Mouse (Mus musculus) right cerebral cortex, postnatal 14 days (tissue): Measurements from ENCODE around the gene Tcp11.

Source experiments
- DNase-seq: peaks from one replicate; pipeline ENCODE4 v3.0.0; 2022

The Tcp11 gene

DNA sequence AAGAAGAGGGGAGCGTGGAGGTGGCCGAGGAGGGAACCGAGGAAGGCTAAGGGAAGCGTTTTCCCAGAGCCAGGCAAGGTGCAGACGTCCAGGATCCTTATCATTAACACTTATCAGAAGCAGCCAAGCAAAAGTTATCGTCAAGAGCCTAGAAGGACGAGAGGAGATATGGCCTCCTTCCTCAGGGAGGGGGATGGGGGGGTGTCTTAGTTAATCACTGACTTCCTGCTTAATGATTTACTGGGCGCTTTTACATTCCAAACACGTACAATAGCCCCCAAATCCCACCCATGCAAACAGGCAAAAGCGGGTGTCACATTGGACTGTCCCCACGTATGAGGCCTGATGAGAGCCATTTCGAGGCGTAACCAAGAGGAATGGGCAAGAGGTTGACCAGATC lies 2.4 kb upstream of the Tcp11 start:
- DNase-seq: no peak

DNA sequence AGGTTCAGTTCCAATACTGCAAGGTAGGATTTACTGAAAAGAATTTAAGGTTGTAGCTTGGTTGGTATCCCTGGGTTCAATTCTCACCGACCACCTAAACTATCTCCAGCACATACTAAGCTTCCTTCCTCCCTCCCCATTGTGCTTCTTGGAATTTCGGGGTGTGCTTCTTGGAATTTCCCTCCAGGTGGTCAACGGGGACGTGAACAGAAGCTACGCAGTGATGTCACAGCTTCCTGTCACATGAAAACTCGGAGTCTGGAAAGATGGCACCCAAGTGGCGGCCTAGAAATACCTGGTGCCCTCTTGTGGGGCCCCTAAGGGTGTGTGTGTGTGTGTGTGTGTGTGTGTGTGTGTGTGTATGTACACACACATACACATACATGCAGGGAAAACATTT lies 1.4 kb upstream of the Tcp11 start:
- no peak for DNase-seq

DNA sequence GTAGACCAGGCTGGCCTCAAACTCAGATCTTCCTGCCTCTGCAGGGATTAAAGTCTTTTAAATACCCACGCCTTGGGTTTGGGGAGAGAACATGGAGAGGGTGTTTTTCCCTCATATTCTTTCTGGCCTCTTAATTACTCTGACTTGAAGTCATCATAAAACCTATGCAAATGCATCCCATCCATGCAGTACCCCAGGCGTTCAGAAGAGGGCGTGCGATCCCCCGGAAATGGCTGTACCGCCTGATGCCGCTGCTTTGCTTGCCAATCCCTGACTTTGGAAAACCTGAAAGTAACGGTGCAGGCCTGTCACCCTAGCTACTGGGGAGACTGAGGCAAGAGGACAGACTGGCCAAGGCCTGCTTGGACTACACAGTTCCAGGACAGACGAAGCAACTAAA lies 946 bp upstream of the Tcp11 start:
- DNase-seq: peak; percentile 50

DNA sequence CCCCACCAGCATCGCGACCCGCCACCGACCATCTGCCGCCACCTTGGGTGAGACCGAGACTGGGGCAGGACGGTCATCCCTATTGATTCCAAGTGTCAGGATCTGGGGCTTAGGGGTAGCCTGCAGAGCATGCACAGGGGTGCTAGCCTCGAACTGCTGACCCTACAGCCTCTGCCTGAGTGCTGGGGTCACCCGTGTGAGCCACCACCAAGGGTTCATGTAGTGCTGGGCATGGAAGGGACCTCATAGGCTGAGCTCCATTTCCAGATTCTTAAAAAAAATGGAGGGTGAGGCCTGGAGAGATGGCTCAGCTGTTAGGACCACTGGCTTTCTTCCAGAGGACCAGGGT lies 352 bp upstream of the Tcp11 start:
- no peak for DNase-seq

DNA sequence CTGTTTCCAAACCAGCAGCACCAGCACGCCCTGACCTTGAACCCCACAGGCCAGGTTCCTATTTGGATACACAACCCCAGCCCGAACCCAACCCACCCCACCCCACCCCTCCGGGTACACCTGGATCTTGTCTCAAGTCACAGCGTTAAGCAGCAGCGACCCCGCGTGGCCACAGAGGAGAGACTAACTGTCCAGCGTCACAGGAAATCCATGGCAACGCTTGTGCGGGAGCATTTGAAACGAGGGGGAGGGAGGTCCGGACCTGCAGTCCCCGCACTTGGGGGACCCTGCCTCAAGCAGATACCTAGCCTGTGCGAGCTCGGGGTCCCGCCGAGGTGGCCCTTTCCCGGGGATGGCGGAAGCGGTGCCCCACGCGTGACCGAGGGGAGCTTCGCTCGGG lies 821 bp downstream of the Tcp11 start:
- peak; percentile 94 for DNase-seq

DNA sequence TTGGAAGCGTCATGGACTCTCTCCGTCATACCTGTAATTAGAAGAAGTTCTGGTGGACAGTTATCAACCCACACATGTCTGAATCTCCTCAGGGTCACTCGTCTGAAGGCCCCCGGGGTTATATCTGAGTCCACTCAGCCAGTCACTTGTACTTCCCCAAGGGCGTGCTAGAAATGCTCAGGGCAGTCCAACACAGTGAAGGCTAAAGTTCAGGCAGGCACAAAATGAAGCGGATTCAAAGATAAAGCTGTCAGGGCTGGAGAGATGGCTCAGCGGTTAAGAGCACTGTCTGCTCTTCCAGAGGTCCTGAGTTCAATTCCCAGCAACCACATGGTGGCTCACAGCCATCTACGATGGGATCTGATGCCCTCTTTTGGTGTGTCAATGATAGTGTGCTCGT lies 2.4 kb downstream of the Tcp11 start:
- no peak for DNase-seq

DNA sequence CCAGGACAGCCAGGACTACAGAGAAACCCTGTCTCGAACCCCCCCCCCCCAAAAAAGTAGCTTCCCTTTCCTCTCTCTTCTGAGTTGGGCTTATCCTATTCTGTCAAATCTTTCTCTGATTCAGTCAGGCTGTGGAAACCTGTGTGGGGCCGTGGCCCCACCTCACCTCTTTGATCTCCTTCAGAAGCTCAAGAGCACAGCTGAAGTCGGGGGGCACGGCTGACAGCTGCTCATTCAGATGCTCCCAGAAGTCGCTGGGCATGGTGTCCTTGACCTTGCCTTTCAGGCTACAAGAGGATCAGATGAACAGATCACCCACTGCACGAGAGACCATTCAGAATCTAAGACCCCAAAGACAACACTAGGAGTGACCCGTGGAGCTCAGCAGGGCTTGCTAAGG lies 6.0 kb downstream of the Tcp11 start:
- no peak for DNase-seq

DNA sequence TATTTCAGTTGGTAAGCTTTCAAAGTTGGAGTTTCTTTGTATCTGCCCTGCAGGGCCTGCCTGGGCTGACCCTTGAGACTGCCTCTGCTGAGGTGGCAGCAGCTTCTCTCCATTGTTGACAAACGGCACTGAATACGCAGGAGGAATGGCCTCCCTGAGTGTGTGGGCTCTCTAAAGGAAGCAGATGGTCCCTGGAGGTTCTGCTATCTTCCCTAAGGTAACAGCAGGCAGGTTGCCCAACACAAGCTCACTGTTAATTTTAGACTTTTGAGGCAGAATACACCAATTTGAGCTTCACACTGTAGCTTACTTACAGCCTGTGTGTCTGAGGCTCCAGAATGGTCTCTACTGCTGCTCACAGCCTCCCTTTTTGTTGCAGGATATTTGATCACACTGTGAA lies 7.7 kb downstream of the Tcp11 start:
- peak; percentile 42 for DNase-seq

DNA sequence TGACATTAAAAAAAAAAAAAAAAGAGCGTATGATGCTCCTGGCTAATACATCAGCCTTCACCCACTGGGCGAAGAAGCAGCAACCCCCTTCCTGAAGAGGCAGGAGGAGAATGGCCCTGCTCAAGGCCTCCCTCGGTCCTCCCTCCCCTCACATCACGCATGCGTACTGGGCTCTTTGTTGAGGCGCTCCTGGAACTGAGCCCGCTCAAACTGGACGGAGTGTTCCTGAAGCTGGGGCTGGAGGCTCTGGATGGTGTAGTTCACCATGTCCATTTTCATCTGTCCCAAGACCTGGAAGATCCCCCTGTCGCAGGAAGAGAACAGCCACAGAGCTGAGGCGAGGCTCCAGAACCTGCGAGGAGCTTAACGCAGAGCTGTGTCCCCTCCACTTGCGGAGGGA lies 10.2 kb downstream of the Tcp11 start:
- no peak for DNase-seq

DNA sequence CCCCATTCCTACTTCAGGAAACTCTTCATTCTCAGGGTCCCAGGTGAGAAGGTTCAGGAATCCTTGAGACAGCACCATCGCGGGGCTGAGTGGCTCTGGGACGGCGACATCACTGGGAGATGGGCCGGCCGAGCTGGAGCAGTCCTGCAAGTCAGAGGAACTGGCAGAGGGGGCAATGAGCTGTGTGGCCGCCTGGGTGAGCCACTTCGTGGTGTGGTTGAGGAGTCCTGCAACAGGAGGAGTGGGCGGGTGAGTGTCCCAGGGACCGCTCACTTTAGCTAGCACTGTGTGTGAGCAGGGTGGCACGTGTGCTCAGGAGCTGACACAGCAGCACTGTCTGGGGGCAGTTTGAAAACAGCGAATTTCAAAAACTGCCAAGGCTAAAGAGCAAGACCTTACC lies 11.0 kb downstream of the Tcp11 start:
- no peak for DNase-seq

DNA sequence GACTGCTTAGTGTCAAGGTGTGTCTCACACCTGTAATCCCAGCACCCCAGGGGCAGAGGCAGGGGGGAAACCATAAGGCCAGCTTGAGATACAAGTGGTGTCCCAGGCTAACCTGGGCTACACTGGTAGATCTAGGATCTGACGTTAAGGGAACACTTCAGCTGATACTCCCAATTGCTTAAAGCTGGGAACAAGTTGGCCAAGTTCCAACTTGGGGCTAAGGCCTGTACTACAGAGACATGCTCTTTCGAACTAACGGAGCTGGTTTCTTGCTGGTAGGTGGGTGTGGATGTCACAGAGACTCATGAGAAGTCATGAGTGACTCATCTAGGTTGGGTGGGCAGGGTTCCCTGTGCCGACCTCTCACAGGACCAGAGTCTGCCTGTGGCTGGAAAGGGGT lies 13.1 kb downstream of the Tcp11 start:
- DNase-seq: no peak

DNA sequence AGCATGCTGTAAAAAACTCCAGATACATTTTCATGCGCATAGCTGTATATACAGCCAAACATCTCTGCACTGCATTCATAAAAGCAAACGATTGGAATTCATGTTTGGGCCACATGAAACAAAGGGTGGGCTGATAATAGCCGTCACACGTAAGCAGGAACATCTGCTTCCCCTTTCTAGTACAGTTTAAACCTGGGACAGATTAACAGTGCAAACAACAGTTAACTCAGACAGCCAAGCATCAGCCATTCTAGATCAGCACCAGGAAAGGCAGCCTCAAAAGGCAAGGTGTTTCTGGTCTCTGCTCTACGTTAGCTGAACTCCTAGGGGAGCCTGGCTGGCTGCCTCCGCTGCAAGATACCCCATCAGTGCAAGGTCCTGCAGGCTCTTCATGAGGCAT lies 17.3 kb downstream of the Tcp11 start:
- DNase-seq: no peak

DNA sequence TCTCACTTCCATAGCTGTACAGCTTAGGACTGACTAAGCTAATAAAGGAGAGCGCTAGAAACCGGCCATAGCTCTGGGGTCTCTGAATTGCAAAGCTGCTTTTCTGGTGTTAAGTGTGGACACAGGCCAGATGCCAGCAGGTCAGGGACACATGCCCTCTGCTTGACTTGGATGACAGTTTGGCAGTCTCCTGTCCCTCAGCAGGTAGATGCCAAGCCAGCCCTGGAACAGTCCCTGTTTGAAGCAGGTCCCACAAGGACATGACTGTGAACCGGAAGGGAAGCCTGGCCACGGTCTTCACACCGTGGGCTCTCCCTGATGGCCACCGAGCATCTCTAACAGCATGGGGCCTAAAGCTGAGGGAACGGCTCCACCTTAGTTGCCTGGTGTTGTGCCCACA lies 17.7 kb downstream of the Tcp11 start:
- DNase-seq: no peak

DNA sequence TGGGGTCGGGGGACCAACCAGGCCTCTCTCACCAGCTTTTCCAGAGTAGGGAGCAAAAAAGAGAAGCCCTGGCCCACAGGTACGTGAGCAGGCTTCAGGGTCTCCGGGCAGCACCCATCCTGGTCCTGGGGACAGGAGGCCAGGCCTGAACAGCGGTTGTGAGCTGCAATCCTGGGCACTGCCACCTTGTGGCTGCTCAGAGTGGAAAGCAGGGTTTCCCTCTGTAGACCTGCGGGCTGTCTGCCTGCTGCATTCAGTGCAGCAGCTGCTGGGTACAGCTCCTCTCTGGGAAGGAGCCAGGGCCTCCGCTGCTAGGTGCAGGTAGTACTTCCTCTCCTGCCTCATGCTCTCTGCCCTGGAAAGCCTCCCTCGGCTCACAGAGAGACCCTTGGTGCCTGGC lies 19.0 kb downstream of the Tcp11 start:
- DNase-seq: peak; percentile 55

DNA sequence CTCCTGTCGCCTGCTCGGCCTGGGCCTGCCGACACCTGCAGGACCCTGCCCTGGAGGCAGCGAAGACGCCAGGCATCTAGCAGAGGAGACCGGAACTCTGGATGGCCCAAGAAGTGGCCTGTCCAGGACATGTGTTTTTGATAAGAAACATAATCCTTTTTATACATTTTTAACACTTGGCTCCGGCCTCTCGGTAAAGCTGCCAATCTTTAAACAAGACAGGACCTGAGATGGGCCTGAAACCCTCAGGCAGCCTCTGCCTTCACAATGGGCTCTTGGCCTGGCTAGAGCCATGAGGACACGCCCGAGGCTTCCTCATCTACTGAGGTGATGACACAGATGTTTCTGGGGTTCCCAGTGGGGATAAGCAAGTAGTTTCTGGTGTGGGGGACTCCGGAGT lies 19.8 kb downstream of the Tcp11 start:
- no peak for DNase-seq

DNA sequence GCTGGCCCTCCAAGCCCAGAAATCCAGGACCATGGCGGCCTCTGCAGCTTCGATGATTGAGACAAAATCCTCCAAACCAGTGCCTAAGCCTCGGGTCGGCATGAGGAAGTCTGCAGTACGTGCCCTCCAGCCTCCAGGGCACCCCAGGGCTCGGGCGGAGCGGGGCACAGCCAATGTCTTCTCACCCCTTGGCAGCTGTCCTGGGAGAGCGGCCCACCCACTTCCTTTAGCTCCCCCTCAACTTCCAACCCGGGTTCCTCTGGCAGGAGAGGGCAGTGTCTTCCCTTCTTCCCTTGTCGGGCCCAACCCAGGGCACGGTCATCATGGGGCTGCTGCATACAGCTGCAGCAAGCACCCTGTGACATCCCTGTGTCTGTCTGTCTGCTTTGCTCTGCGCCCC lies 22.1 kb downstream of the Tcp11 start:
- no peak for DNase-seq

DNA sequence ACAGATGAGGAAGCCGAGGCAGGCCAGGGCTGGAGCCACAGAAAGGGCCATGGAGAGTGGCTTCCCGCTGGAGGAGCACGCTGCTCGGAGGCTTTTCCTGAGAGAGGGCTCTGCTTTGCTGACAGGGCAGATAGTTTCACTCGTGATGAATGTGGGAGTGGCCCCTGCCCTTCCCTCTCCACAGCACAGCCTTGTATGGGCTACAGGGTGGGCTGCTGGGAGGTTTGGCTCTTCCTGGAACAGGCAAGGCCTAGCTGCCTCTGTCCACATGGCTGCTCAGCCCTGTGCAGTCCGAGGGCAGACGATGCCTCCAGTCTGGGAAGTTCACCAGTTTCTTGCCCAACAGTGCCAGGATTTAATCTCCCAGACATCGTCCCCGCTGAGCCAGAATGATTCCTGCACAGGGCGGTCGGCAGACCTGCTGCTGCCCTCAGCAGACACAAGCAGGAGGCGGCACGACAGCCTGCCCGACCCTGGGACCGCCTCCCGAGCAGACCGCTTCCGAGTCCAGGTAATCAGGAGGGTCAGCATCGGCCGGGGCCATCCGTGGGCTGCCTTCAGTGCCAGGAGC lies 28.1 kb downstream of the Tcp11 start:
- no peak for DNase-seq

DNA sequence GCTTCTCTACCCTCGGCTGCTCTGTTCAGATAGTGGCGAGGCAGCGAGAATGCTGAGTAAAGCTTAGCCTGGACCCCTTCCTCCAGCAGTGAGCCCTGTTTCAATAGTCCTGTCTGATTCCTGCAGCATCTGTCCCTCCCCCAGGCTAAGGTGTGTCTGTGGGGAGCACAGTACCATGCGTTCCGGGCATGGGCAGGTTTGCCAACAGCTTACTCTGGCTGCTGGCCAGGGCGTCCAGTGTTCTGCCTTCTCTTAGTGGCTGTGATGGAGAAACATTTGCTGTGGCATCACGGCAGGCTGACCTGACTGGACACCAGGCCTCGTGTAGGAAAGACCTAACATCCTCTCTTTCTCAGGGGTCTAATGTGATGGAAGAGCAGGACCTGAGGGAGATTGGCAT lies 30.2 kb downstream of the Tcp11 start:
- DNase-seq: no peak

DNA sequence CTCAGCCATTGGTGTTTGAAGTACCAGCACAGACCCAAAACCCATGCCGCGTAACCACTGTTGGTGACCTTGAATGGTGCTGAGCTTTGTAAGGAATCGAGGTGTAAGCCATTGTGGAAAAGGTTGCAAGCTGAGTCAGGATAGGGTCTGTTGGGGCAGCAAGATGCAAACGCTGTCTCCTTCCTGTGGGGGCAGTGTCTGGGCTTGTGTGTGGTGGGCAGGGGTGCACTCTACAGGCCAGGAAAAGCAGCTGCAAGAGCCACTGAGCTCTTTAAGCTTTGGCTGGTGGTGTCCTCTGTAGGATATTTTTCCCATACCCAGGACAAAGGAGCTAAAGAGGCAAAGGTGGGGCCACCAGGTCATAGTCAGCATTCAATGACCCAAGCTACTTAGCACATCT lies 32.0 kb downstream of the Tcp11 start:
- DNase-seq: no peak

DNA sequence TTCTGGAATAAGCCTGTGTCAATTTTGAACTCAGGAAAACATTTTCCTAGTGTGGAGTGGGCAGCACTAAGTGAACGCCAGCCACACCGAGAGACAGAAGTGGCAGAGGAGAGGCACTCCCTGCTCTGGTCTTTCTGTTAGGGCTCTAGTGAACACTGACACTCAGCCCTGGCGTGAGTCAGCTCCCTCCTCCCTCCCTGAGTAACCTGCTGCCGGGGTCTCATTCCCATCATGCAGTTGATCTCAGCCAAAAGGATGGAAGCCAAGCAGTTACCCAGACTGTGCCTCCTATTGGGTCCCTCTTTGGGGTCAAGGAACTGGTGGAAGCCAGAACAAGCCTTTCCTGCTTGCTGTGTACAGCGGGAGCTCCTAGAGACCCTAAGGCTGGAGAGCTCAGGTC lies 32.9 kb downstream of the Tcp11 start:
- no peak for DNase-seq

DNA sequence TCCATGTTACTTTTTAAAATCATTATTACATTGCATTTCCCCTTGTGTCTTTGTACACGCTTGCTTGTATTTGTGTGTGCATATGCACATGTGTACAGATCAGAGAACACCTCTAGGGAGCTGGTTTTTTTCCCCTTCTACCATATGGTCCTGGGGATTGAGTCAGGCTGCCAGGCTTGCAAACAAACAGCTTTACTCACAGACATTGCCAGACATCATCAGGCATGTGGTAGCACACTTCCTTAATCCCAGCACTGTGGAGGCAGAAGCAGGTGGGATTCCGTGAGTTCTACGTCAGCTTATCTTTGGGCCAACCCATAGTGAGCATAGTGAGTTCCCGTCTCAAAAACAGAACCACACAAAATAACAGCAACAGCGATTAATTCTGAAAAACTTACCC lies 33.4 kb downstream of the Tcp11 start:
- DNase-seq: no peak

DNA sequence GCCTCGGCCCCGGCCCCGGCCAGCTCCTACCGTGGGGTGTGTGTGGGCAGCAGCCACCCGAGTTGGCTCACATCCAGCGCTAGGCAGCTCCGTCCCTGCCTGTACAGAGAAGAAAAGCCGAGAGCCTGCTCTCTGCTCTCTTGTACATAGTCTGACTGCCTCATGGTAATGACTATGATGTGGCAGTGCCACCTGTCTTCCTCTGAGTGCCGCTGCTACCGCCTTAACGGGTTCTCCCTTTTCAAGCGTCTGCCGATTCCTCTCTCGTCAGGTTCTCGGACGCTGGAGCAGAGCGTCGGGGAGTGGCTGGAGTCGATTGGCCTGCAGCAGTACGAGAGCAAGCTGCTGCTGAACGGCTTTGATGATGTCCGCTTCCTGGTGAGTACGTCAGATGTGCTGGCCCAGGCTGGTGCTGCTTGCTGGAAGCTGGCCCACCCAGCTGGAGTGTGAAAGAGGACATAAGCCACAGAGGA lies 38.1 kb downstream of the Tcp11 start:
- DNase-seq: peak; percentile 59

DNA sequence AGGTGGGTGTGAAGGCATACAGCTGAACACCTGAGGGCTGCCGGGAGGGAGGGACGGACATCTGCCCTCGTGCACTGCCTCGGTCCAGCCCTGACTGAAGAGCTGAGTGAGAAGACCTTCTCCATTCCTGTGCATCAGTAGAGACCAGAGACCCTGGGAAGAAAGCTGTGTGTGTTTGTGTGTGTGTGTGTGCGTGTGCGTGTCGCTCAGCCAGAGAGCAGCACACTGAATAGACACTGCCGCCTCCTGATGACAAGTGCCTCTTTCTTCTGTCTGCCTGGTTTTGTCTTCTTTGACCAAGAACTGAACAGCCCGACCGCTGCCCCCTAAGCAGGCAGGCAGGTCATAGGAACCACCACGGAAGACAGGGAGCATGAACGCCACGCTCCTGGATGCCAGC lies 39.1 kb downstream of the Tcp11 start:
- no peak for DNase-seq

DNA sequence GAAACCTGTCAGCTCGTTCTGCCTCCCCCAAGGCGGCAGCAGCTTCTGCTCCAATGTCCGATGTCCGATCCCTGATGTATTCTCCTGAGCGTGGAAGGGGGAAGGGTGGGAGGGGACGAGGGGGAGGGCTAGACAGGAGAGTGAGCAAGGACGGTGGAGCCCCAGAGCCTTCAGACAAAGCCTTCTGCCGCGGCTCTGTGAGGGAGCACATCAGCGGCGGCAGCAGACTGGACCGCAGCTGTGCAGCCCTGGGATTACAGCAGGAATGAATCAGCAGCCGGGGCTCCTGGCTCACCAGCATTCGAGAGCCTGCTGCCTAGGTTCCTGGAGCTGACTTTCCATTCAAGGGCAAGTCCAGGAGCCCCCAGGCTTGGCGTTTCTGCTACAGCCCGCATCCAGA lies 39.8 kb downstream of the Tcp11 start:
- peak; percentile 40 for DNase-seq

DNA sequence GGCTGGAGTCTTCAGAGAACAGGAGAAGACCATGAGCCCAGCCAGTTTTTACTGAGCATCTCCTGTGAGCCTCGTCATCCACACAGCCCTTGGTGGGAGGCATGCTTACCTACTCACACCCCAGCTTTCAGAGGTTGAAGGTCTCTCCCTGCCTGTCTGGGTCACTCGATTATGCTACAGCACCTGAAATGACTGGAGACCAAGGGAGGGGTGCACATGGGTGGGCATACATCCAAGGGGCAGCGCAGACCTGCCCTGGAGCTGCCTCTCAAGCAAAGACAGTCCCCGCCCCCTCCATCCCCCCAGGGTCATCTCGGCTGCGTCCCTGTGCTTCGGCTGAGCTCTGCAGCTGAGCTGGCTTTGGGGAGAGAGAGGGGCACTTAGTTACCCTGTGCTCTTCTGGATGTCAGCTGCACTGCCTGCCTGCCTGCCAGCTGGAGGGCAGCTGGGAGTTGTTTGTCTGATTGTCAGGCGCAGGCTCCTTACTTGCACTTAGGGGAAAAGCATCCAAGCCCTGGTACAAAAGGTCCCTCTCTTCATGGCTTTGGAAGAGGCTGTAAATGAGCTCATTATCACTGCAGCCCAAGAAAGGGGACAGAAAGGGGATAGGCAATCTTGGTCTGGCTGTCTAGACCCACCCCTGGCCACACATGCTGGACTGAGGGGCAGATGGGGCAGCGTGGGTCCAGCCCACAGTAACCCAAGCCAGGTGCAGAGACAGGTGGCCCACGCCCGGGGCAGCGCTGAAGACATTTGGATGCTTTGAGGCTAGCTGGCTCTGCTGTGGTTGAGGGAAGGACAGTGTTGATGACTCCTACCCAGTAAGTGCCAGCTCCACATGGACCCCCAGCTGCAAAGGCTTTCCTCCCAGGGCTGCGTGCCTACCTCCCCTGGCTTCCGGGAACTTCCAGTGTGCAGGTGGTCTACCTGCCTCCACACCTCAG lies 43.4 kb downstream of the Tcp11 start:
- no peak for DNase-seq
